9 mouse cellular contexts compared by ENCODE assay signal in the genomic region with DNA sequence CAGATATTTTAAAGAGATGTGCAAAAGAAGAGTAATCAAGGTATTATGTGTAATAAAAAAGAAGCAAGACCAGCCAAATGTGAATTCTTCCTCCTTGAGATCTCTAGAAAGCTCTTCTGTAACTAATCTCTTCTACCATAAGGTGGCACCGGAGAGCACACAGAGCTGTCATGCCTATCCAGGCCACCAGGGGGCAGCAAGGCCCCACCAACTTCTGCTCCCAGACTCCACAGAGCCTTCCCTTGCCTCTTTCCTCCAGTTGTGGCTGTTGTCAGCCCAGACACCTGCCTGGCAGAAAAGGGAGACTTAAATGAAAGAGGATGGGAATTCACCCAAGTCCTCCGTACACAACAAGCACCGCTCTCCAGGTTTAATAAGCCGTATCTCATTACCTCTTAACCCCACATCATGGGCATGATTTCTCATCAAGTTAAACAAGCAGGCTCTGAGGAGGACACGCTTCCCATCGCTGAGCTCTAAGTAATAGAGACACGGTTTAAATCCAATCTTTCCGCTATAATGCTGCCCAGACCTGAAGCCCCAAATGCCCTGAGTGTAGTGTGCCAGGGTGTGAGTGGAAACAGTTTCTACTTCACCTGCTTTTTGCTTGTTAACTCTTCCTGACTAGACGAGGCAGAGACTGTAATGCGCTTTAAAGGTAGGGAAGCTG. TPM values are rescaled to one million over a fixed set of nuclear protein-coding genes. Genes with fewer than 3 reads are reported as not detected.
A peak's percentile ranks its signal among the peaks of the same experiment; 100 is the strongest.
DNase-seq lines count a peak whose midpoint lies in the region; ATAC-seq and TF ChIP-seq lines count a peak whose summit lies in the region.
"Had no signal": no experiment of that assay in that cellular context is flagged by ENCODE, and none has a peak within 500 bp of the region (broad histone marks: within the 10 kb centered on the region; RNA-seq: fewer than 3 reads in every experiment).

No protein-coding gene starts in this region.

- H3K36me3 ChIP-seq in lung, postnatal 0 days (ENCODE audit: insufficient read depth, low read length) = no peaks in the 10 kb centered on the region
- H3K36me3 ChIP-seq: lung, embryonic 15.5 days had no signal

- no peak overlapping the region for H3K4me3 ChIP-seq in lung, postnatal 0 days (ENCODE audit: low read depth, low read length)
- H3K4me3 ChIP-seq: lung, embryonic 15.5 days had no signal

- H3K4me2 ChIP-seq in lung, postnatal 0 days (replicated peaks; ENCODE audit: low read depth, low read length) = no peak overlapping the region
- H3K4me2 ChIP-seq: lung, embryonic 15.5 days had no signal

- DNase-seq in CD8-positive naive resting alpha-beta T cell, adult 2 months (ENCODE audit: low read depth in 2 of 2, low spot score in 2 of 2) = peak; percentile 29 to 32
- peak; percentile 77 to 94 for DNase-seq in adrenal gland, adult (ENCODE audit: inconsistent age in 2 of 2, low spot score in 1 of 2)
- peak; percentile 78 for DNase-seq in embryo, embryonic 10 days (ENCODE audit: low spot score)
- DNase-seq in gastrocnemius, postnatal 4 days (ENCODE audit: low spot score in 2 of 2) = peak; percentile 65
- peak; percentile 64 to 86 for DNase-seq in layer of hippocampus, adult 18-20 months (ENCODE audit: low spot score in 2 of 2)
- DNase-seq in lung, postnatal 0 days (ENCODE audit: low spot score) = peak; percentile 52
- DNase-seq in retina, postnatal 7 days (ENCODE audit: low read depth, low spot score) = peak; percentile 67
- peak; percentile 70 for DNase-seq in urinary bladder, postnatal 25 days (ENCODE audit: low spot score)

- H3K27me3 ChIP-seq in lung, postnatal 0 days (replicated peaks; ENCODE audit: insufficient read depth, low read length) = no peaks in the 10 kb centered on the region

- no peaks in the 10 kb centered on the region for H3K9me3 ChIP-seq in lung, postnatal 0 days (ENCODE audit: low read length)
- H3K9me3 ChIP-seq: lung, embryonic 15.5 days had no signal

- no peak overlapping the region for H3K27ac ChIP-seq in lung, postnatal 0 days (ENCODE audit: low read length)
- H3K27ac ChIP-seq: lung, embryonic 15.5 days had no signal

- peak; percentile 100 for TF ChIP-seq CTCF in lung, postnatal 0 days (IDR thresholded peaks at IDR 0.05)

- H3K9ac ChIP-seq in lung, postnatal 0 days (replicated peaks; ENCODE audit: low read depth) = no peak overlapping the region
- H3K9ac ChIP-seq: lung, embryonic 15.5 days had no signal

- H3K4me1 ChIP-seq in lung, postnatal 0 days (ENCODE audit: insufficient read depth, low read depth, low read length) = no peaks in the 10 kb centered on the region
- H3K4me1 ChIP-seq: lung, embryonic 15.5 days had no signal

- ATAC-seq in lung, postnatal 0 days = no peak

- 63% methylated on average over 10 of the region's 10 CpGs for WGBS in lung, postnatal 0 days

- TF ChIP-seq EP300 in lung, postnatal 0 days (IDR thresholded peaks at IDR 0.05) = no peak

RNA-seq across cellular contexts. Expression of gene Asic2, which starts 28.1 kb away (rescaled TPM):
- under 1 TPM in 1 of 2 experiments, not detected in 1; 0.10 TPM for total RNA-seq in gastrocnemius, postnatal 4 days (2021)
- total RNA-seq in layer of hippocampus, adult 18-20 months (2021) = 10 to 100 TPM; 55.9 to 61.9 TPM
- polyA plus RNA-seq in lung, postnatal 0 days (2015; fragmentation: Nextera tagmentation; extraction: Ambion mirVana) = 0.05 and 0.06 TPM in 2 replicates

RNA-seq across cellular contexts. Expression of gene Ccl2, which starts 39.1 kb away (rescaled TPM):
- total RNA-seq in gastrocnemius, postnatal 4 days (2021) = 10 to 100 TPM in 1 of 2 experiments, 1 to 10 TPM in 1; 4.8 to 10.3 TPM
- total RNA-seq in layer of hippocampus, adult 18-20 months (2021) = not detected
- 3.4 and 12.1 TPM in 2 replicates for polyA plus RNA-seq in lung, postnatal 0 days (2015; fragmentation: Nextera tagmentation; extraction: Ambion mirVana)

RNA-seq across cellular contexts. Expression of gene Gm17268, which starts 42.1 kb away (rescaled TPM):
- not detected for total RNA-seq in gastrocnemius, postnatal 4 days (2021)
- not detected for total RNA-seq in layer of hippocampus, adult 18-20 months (2021)
- not detected in 2 replicates for polyA plus RNA-seq in lung, postnatal 0 days (2015; fragmentation: Nextera tagmentation; extraction: Ambion mirVana)
- polyA plus RNA-seq: lung, embryonic 15.5 days had no signal

RNA-seq across cellular contexts. Expression of gene Ccl7, which starts 49.2 kb away (rescaled TPM):
- 1 to 10 TPM; 3.7 to 4.2 TPM for total RNA-seq in gastrocnemius, postnatal 4 days (2021)
- not detected for total RNA-seq in layer of hippocampus, adult 18-20 months (2021)
- 3.4 and 8.1 TPM in 2 replicates for polyA plus RNA-seq in lung, postnatal 0 days (2015; fragmentation: Nextera tagmentation; extraction: Ambion mirVana)

Comparison
In these comparisons a context has a peak if more than half of its experiments do, and no peak if none do; other contexts are left out.
1. DNase-seq: peak in every context shown above with its lines; median percentile 86 in adrenal gland, adult; 78 in embryo, embryonic 10 days; 75 in layer of hippocampus, adult 18-20 months; 70 in urinary bladder, postnatal 25 days; 67 in retina, postnatal 7 days; 65 in gastrocnemius, postnatal 4 days; 52 in lung, postnatal 0 days; 30 in CD8-positive naive resting alpha-beta T cell, adult 2 months.
2. RNA of gene Asic2, which starts 28.1 kb away (total RNA-seq): 55.9 to 61.9 TPM in layer of hippocampus, adult 18-20 months; 0.10 TPM in gastrocnemius, postnatal 4 days; every median in the first group is over 10 times any median in the second.
3. RNA of gene Ccl2, which starts 39.1 kb away (total RNA-seq): 4.8 to 10.3 TPM in gastrocnemius, postnatal 4 days; not detected in layer of hippocampus, adult 18-20 months; every median in the first group is over 4 times any median in the second.